Mouse (Mus musculus) ovary, adult 10 weeks (tissue): ENCODE data around the gene Gnl3l. TPM values are rescaled to one million over a fixed set of nuclear protein-coding genes. Genes with fewer than 3 reads are reported as not detected.

Experiments used
- polyA plus RNA-seq: library from polyadenylated mRNA; stranded (reverse); fragments of 350-450 nt; fragmentation: Illumina TruSeq; extraction: RNeasy Lipid Tissue Mini Kit (QIAGEN cat#74804); gene quantifications from one replicate; pipeline ENCODE4 v1.2.3, GENCODE M21; 2014

Gnl3l gene
- 43.0 TPM for polyA plus RNA-seq

DNA sequence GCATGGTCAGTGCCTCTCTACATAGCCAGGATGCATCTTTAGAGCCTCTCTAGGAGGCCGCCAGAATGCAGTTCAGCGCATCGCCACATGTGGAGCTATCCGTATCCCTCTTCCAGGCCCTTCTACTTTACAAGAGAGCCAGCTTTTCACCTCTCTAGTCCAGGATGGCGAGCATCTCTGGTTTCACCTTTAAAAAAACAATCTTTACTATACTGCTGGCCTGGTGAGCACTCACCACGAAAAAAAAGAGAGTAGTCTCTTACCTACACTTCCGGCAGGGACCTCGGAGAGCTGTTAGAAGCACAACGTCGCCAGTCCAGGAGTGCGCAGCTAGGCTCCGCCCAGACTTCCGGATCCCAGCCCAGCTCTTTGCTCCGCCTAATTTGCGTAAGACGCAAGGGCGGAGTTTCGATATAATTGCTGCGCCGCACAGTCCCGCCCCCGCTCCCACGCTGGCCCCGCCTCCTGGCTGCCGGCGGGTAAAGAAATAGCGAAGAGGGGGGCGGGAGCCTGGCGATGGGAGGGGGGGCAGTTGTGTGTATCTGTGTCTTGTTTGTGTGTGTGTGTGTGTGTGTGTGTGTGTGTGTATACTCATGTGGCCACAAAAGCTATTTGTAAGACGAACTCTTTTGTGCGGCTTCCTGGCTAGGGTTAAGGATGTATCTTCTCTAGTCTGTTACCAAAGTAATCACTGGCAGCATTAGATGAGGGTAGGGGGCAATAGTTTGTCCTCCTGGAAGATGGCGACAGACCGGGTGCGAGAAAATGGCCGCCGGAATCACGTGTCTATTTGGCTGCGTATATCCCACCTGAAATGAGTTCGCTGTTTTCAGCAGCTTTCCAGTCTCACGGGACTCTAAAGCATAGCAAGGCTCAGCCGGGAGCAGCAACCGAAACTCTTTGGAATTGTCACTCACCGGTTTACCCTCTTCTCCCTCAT is at the start of gene Gnl3l:
Gene Gnl3l (minus strand): TSS at position 385 of the 940 bp plus-strand sequence.

DNA sequence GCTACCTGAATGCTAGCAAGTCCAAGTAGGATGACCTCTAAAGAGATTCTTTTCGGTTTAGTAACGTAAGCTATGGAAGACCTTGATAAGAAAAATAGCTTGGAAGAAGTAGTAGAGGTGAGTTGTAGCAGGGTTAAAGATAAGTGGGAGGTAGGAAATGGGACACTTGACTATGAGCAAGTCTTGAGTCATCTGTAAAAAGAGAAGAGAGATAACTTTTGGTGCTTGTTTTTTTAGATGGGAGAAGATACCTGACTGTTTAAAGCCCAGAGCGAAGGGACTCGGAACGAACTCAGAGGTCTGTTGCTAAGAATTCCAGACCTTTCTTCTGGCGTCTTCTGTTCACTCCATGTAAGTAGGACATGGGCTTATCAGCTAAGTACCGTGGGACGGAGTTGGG is 28.7 kb upstream of the Gnl3l start, which contains the start of gene Fgd1:
Gene Fgd1 (plus strand): TSS at position 301 of the 400 bp plus-strand sequence.

Other genes with a start within 250 kb of the Gnl3l start
- 77.6 TPM for gene Maged2, start 203.0 kb downstream of the Gnl3l start, polyA plus RNA-seq
- 4.1 TPM for gene Fgd1, start 28.8 kb upstream of the Gnl3l start, polyA plus RNA-seq
- 45.6 TPM for gene Tsr2, start 79.2 kb upstream of the Gnl3l start, polyA plus RNA-seq
- 17.2 TPM for gene Wnk3, start 180.8 kb upstream of the Gnl3l start, polyA plus RNA-seq